Mouse (Mus musculus) stomach, postnatal 0 days (tissue): ENCODE results near the gene Ebpl. TPM values are rescaled to one million over a fixed set of nuclear protein-coding genes. Genes with fewer than 3 reads are reported as not detected.
"Not testable (repeated sequence)": the region's sequence is repeated elsewhere in the genome, so short reads cannot be mapped to it uniquely, and the experiment has no call there.

Source experiments
- ATAC-seq: fragments of 200-750 bp; cut with Nextera tagmentation; 2 replicates; pipeline ENCODE4 v1.8.0; 2017; ENCODE audit not compliant: low FRiP score, low TSS enrichment
- DNase-seq: peaks from one replicate; pipeline ENCODE4 v3.0.0-alpha.2; 2016; ENCODE audit warnings: low spot score
- H3K27ac ChIP-seq: fragments of 300-500 bp; sonication (generic); replicated peaks from 2 replicates; pipeline ENCODE4 v1.5.1; 2014; ENCODE audit warnings: mild to moderate bottlenecking, control low read depth
- H3K27me3 ChIP-seq: fragments of 300-500 bp; sonication (generic); 2 replicates; pipeline ENCODE4 v1.6.1; 2014; ENCODE audit warnings: low read length; ENCODE audit not compliant: control insufficient read depth, insufficient read depth
- H3K36me3 ChIP-seq: fragments of 300-500 bp; sonication (generic); 2 replicates; pipeline ENCODE4 v1.6.1; 2014; ENCODE audit warnings: low read length, mixed read lengths; ENCODE audit not compliant: control insufficient read depth, insufficient read depth
- H3K4me1 ChIP-seq: fragments of 300-500 bp; sonication (generic); replicated peaks from 2 replicates; pipeline ENCODE4 v1.6.1; 2014; ENCODE audit warnings: antibody characterized with exemption; ENCODE audit not compliant: control insufficient read depth, insufficient read depth
- H3K4me2 ChIP-seq: fragments of 300-500 bp; sonication (generic); replicated peaks from 2 replicates; pipeline ENCODE4 v1.6.1; 2014; ENCODE audit warnings: low read depth, mild to moderate bottlenecking, control low read depth, moderate library complexity
- H3K4me3 ChIP-seq: fragments of 300-500 bp; sonication (generic); 2 replicates; pipeline ENCODE4 v1.5.1; 2014; ENCODE audit warnings: low read depth, low read length, control low read depth
- H3K9ac ChIP-seq: fragments of 300-500 bp; sonication (generic); 2 replicates; pipeline ENCODE4 v1.6.1; 2014; ENCODE audit warnings: mild to moderate bottlenecking, low read length, control low read depth, mixed read lengths
- H3K9me3 ChIP-seq: fragments of 300-500 bp; sonication (generic); 2 replicates; pipeline ENCODE4 v1.6.1; 2016; ENCODE audit warnings: low read length; ENCODE audit not compliant: control insufficient read depth
- CTCF ChIP-seq: IDR thresholded peaks from 2 replicates; pipeline ENCODE4 v1.5.1; 2016; ENCODE audit warnings: antibody characterized with exemption, low read depth, mild to moderate bottlenecking, moderate library complexity
- EP300 ChIP-seq: optimal IDR thresholded peaks from 2 replicates; pipeline ENCODE3; 2016; ENCODE audit warnings: antibody characterized with exemption
- WGBS: fragments of 180-500 bp; shearing (Covaris S2); extraction: QIAGEN DNeasy Blood & Tissue Kit; methylation state at CpG from one replicate; pipeline ENCODE4 v1.1.7; 2014; 5-methylcytosine and 5-hydroxymethylcytosine counted together
- polyA plus RNA-seq: library from polyadenylated mRNA; unstranded; fragments of >200 nt; fragmentation: Nextera tagmentation; extraction: Ambion mirVana; gene quantifications from 2 replicates; pipeline ENCODE4 v1.2.1, GENCODE M21; 2015

The Ebpl gene
- polyA plus RNA-seq, 1 experiment from 2014 or later, result 18.3 TPM

GRCm38 (mm10) chr14:61339381-61339780 lies 20.9 kb downstream of the Ebpl start:
- H3K4me2 ChIP-seq, result no peak overlapping the region
- no peak overlapping the region for H3K9ac ChIP-seq
- H3K36me3 ChIP-seq, result no peaks in the 10 kb centered on the region
- no peaks in the 10 kb centered on the region for H3K4me1 ChIP-seq
- TF ChIP-seq CTCF (no peak), EP300 (no peak)
- no peak overlapping the region for H3K4me3 ChIP-seq
- no peaks in the 10 kb centered on the region for H3K9me3 ChIP-seq
- H3K27ac ChIP-seq, result no peak overlapping the region
- ATAC-seq (no peak), DNase-seq (no peak)
- H3K27me3 ChIP-seq, result no peaks in the 10 kb centered on the region
- 87% methylated on average over 4 of the region's 4 CpGs for WGBS

DNA sequence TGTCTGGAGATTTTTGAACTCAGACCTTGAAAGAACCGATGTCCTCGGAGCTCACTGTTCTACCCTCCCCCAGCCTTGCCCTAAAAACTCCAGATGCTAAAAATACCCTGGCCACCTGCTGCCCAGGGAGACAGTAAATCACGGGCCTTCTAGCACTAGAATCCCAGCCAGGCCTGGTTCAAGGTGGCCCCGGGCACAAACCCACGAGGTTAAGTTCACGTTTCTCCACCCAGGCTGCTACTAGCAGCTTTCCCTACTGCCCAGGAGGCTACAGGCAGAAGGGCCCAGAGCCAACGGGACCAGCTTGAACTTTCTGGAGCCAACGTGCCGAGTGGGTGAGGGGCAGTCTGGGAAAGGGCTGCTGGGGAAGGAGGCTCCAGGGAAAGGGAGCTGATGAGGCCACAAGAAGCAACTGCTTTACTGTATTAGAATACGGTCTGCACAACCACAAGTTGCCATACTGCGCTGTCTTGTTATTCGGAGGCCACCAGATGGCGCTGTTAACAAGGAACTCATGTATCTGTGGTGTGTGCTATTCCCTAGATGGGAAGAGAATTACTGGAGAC lies 29.2 kb downstream of the Ebpl start:
- no peaks in the 10 kb centered on the region for H3K4me1 ChIP-seq
- H3K27me3 ChIP-seq, result no peaks in the 10 kb centered on the region
- H3K9ac ChIP-seq, result no peak overlapping the region
- DNase-seq (peak; percentile 80), ATAC-seq (peak; percentile 84)
- H3K4me2 ChIP-seq, result no peak overlapping the region; the same call in 1 of the 2 replicates
- H3K27ac ChIP-seq, result no peak overlapping the region
- no peaks in the 10 kb centered on the region for H3K9me3 ChIP-seq
- 17% methylated on average over 13 of the region's 13 CpGs for WGBS
- H3K4me3 ChIP-seq, result no peak overlapping the region
- no peaks in the 10 kb centered on the region for H3K36me3 ChIP-seq
- TF ChIP-seq CTCF (peak; percentile 95), EP300 (no peak)

GRCm38 (mm10) chr14:61330591-61330990 lies 29.6 kb downstream of the Ebpl start:
- Histone ChIP-seq H3K4me1 (no peaks in the 10 kb centered on the region), H3K9me3 (no peaks in the 10 kb centered on the region), H3K27me3 (no peaks in the 10 kb centered on the region), H3K9ac (no peak overlapping the region), H3K36me3 (no peaks in the 10 kb centered on the region), H3K4me3 (no peak overlapping the region), H3K27ac (no peak overlapping the region), H3K4me2 (no peak overlapping the region)
- ATAC-seq (no peak; the same call in 1 of the 2 replicates), DNase-seq (no peak)
- 62% methylated on average over 11 of the region's 11 CpGs for WGBS
- TF ChIP-seq EP300 (no peak), CTCF (no peak)

DNA sequence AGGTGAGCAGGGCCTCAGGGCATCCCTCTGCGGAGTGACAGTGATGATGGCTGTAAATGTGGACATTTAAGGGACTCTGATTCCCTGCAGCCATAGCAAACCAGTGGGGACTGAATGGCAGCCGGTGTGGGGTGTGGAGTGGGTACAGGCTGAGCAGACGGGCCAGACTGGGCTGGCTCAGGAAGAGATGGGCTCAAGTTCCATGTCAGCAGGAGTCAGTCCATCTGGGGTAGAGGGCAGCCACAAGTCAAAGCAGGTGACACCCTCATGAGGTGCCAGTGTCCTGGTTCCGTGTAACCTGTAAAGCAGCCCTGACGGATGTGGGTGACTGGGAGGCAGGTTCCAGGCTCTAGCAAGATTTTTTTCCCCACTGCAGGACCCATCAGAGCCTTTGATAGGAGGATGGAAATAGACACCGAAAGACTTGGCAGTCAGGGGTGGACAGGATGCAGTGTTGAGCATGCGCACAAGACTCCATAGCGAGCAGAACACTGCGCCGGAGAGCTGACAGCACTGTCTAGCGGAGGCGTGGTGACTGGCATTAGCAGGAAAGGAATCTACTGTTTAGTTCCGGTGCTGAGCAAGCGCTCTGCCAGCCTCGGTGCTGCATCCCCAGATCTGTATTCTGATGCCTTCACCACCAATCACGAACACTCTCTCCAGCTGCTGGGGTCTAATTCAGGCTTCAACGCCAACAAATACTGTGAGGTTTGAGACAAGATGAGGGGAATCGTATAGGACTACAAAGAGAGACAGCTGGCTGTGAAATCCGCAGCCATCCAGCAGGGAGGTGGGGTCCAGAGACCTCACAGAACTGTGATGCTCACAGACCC lies 32.4 kb downstream of the Ebpl start:
- TF ChIP-seq EP300 (no peak), CTCF (peak; percentile 26)
- 0 out of 2 replicates have a peak overlapping the region, but pooled peaks have one; percentile 18 for H3K27ac ChIP-seq
- H3K4me2 ChIP-seq, result peak overlapping the region; percentile 42
- no peaks in the 10 kb centered on the region for H3K27me3 ChIP-seq
- peak overlapping the region; percentile 38; the same call in 1 of the 2 replicates for H3K9ac ChIP-seq
- H3K36me3 ChIP-seq, result no peaks in the 10 kb centered on the region
- DNase-seq, result peak; percentile 47
- no peaks in the 10 kb centered on the region for H3K9me3 ChIP-seq
- no peaks in the 10 kb centered on the region for H3K4me1 ChIP-seq
- 37% methylated on average over 19 of the region's 19 CpGs for WGBS
- peak; percentile 46; the same call in 1 of the 2 replicates for ATAC-seq
- H3K4me3 ChIP-seq, result peak overlapping the region; percentile 22; the same call in 1 of the 2 replicates

DNA sequence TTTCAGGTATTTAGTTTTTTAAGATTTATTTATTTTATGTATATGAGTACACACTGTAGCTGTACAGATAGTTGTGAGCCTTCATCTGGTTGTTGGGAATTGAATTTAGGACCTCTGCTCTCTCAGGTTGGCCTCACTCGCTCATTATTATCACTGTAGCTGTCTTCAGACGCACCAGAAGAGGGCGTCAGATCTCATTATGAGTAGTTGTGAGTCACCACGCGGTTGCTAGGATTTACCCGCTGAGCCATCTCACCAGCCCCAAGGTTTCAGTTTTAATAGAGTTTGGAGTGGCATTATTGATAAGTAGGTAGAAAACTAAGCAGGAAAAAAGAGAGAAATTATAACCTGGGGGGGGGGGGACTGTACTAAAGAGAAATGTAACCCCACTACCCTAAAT lies 33.2 kb downstream of the Ebpl start:
- not testable (repeated sequence) for H3K9me3 ChIP-seq, H3K27ac ChIP-seq, H3K36me3 ChIP-seq, H3K4me3 ChIP-seq, H3K27me3 ChIP-seq, DNase-seq, ATAC-seq, H3K4me1 ChIP-seq, H3K4me2 ChIP-seq, H3K9ac ChIP-seq
- peak; percentile 48 for TF ChIP-seq CTCF
- WGBS, result 29% methylated on average over 6 of the region's 6 CpGs

DNA sequence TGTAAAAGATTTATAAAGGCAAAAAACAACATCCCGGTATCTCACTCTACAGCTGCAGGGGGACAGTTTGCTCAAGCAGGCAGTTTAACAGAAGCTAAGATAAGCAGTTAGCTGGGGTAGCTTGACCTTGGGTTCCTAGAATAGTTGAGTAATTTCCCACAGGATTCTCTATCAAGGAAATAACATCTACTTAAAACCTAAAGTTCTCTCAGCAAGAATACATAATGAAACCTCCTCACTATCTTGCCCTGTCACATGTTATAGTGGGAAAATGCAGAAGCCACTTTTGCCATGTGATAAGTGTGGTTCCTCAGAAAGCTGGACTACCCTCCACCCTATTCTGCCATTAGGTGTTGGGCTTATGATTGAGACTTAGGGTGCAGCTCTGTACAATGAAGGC lies 37.5 kb downstream of the Ebpl start:
- no peak overlapping the region for H3K9ac ChIP-seq
- DNase-seq (no peak), ATAC-seq (no peak)
- whole genome bisulfite sequencing, result 100% methylated on average over 1 of the region's 1 CpGs
- H3K36me3 ChIP-seq, result no peaks in the 10 kb centered on the region
- H3K9me3 ChIP-seq, result no peaks in the 10 kb centered on the region
- no peak overlapping the region for H3K4me2 ChIP-seq
- H3K4me3 ChIP-seq, result no peak overlapping the region
- TF ChIP-seq EP300 (no peak), CTCF (no peak)
- no peaks in the 10 kb centered on the region for H3K4me1 ChIP-seq
- no peak overlapping the region for H3K27ac ChIP-seq
- no peaks in the 10 kb centered on the region for H3K27me3 ChIP-seq
